8 mouse cellular contexts compared by ENCODE assay signal in the genomic region with DNA sequence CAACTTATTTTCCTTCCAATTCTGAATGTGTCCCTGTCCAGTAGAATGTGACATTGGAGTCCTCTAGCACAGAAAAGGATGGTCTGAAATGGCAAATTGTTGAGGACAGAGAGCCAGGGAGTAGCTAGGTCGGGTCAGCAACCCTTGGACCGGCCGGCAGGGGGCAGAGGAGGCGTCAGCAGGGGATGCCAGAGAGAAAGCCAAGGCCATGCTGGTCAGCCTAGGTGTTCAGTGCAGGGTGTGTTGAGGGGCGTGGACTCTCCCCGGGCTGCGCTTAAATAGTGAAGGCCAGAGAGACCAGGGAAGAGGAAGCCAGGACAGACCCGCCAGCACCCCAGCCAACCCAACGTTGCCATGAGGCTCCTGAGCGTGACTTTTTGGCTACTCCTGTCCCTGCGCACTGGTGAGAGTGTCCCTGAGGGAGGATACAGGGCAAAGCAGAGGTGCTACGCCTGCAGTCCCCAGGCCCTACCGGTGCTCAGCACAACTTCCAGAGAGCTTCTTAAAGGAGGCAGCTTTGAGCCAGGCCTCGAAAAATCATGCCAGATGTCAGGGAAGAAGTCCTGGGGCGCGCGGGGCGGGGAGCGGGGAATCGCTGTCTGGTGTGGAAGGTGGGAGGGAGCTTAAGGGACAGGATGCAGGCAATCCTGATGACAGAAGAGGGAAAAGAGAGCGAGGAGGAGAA. TPM values are rescaled to one million over a fixed set of nuclear protein-coding genes. Genes with fewer than 3 reads are reported as not detected.
A peak's percentile ranks its signal among the peaks of the same experiment; 100 is the strongest.
DNase-seq lines count a peak whose midpoint lies in the region; ATAC-seq and TF ChIP-seq lines count a peak whose summit lies in the region.

A gene (plus strand): TSS at position 238 of the 685 bp plus-strand sequence.

- ATAC-seq in cerebellum, adult (ENCODE audit: insufficient number of reproducible peaks, low FRiP score, low TSS enrichment), result peak; percentile 41; the same call in 1 of the 2 replicates
- peak; percentile 40; the same call in 1 of the 2 replicates for ATAC-seq in forebrain, postnatal 0 days
- ATAC-seq in hindbrain, embryonic 14.5 days (ENCODE audit: low FRiP score), result peak; percentile 52; the same call in 1 of the 2 replicates
- ATAC-seq in liver, embryonic 11.5 days (replicated peaks; ENCODE audit: low FRiP score), result peak; percentile 79

- H3K27ac ChIP-seq in layer of hippocampus, adult 2 months, result peak within 1 kb of the TSS; percentile 63; the same call in 1 of the 2 replicates
- H3K27ac ChIP-seq in forebrain, postnatal 0 days (ENCODE audit: low read depth, low read length), result no peak within 1 kb of the TSS
- H3K27ac ChIP-seq in hindbrain, embryonic 14.5 days, result no peak within 1 kb of the TSS
- no peak within 1 kb of the TSS for H3K27ac ChIP-seq in liver, embryonic 11.5 days (ENCODE audit: low read depth, low read length)

- 40% methylated on average over 19 of the region's 21 CpGs for WGBS in forebrain, postnatal 0 days
- 29% methylated on average over 21 of the region's 21 CpGs for WGBS in hindbrain, embryonic 14.5 days
- 29% methylated on average over 21 of the region's 21 CpGs for WGBS in liver, embryonic 11.5 days

- no peak within 1 kb of the TSS for H3K9ac ChIP-seq in forebrain, postnatal 0 days
- no peak within 1 kb of the TSS for H3K9ac ChIP-seq in hindbrain, embryonic 14.5 days
- H3K9ac ChIP-seq in liver, embryonic 11.5 days (ENCODE audit: low read depth, low read length), result no peak within 1 kb of the TSS

- no peaks in the 10 kb centered on the region for H3K27me3 ChIP-seq in forebrain, postnatal 0 days (ENCODE audit: insufficient read depth, low read length)
- no peaks in the 10 kb centered on the region for H3K27me3 ChIP-seq in hindbrain, embryonic 14.5 days (ENCODE audit: control insufficient read depth, insufficient read depth, low read length)
- no peaks in the 10 kb centered on the region for H3K27me3 ChIP-seq in liver, embryonic 11.5 days (replicated peaks; ENCODE audit: control insufficient read depth, insufficient read depth, low read length)

- DNase-seq in layer of hippocampus, adult 2 months (ENCODE audit: low spot score in 2 of 2), result peak in 1 of 2 experiments; percentile 65
- no peak for DNase-seq in layer of hippocampus, adult 9-10 months (ENCODE audit: low spot score)
- DNase-seq in forebrain, postnatal 0 days, result peak; percentile 33
- peak; percentile 49 for DNase-seq in hindbrain, embryonic 14.5 days (ENCODE audit: low spot score)
- peak; percentile 74 for DNase-seq in liver, embryonic 11.5 days (ENCODE audit: low spot score)
- peak; percentile 81 for DNase-seq in neural tube, embryonic 10.5 days (ENCODE audit: extremely low spot score, low spot score)
- DNase-seq in thymus, postnatal 0 days (ENCODE audit: low spot score), result peak; percentile 35

- H3K4me1 ChIP-seq in forebrain, postnatal 0 days (ENCODE audit: insufficient read depth), result no peaks in the 10 kb centered on the region; the same call in 1 of the 2 replicates
- H3K4me1 ChIP-seq in hindbrain, embryonic 14.5 days (replicated peaks; ENCODE audit: control insufficient read depth, insufficient read depth, low read length), result no peaks in the 10 kb centered on the region
- H3K4me1 ChIP-seq in liver, embryonic 11.5 days (replicated peaks; ENCODE audit: control insufficient read depth, insufficient read depth, low read length), result peaks cover 8% of the 10 kb centered on the region; the same call in 1 of the 2 replicates

- TF ChIP-seq CTCF in layer of hippocampus, adult 2 months (conservative IDR thresholded peaks at IDR 0.05), result peak; percentile 84
- TF ChIP-seq CTCF in forebrain, postnatal 0 days (IDR thresholded peaks at IDR 0.05; ENCODE audit: low read depth), result peak; percentile 78

- H3K4me3 ChIP-seq in layer of hippocampus, adult 2 months, result no peak within 1 kb of the TSS
- H3K4me3 ChIP-seq in forebrain, postnatal 0 days (ENCODE audit: low read depth, low read length), result no peak within 1 kb of the TSS
- H3K4me3 ChIP-seq in hindbrain, embryonic 14.5 days (replicated peaks; ENCODE audit: low read length), result no peak within 1 kb of the TSS
- H3K4me3 ChIP-seq in liver, embryonic 11.5 days (ENCODE audit: low read depth, low read length), result no peak within 1 kb of the TSS

- H3K4me2 ChIP-seq in forebrain, postnatal 0 days (ENCODE audit: low read depth), result no peak within 1 kb of the TSS
- no peak within 1 kb of the TSS for H3K4me2 ChIP-seq in hindbrain, embryonic 14.5 days (replicated peaks)
- H3K4me2 ChIP-seq in liver, embryonic 11.5 days, result peak within 1 kb of the TSS; percentile 16; the same call in 1 of the 2 replicates

- H3K9me3 ChIP-seq in forebrain, postnatal 0 days (ENCODE audit: low read length), result no peaks in the 10 kb centered on the region
- no peaks in the 10 kb centered on the region for H3K9me3 ChIP-seq in hindbrain, embryonic 14.5 days (ENCODE audit: control insufficient read depth, low read length)
- no peaks in the 10 kb centered on the region for H3K9me3 ChIP-seq in liver, embryonic 11.5 days (ENCODE audit: control insufficient read depth, low read length)

- H3K36me3 ChIP-seq in forebrain, postnatal 0 days (ENCODE audit: insufficient read depth), result peaks cover 13% of the 10 kb centered on the region
- H3K36me3 ChIP-seq in hindbrain, embryonic 14.5 days (replicated peaks; ENCODE audit: control insufficient read depth, insufficient read depth), result 0 out of 2 replicates have a peak, but pooled peaks cover 15% of the 10 kb centered on the region
- H3K36me3 ChIP-seq in liver, embryonic 11.5 days (ENCODE audit: control insufficient read depth, insufficient read depth, low read length), result no peaks in the 10 kb centered on the region

RNA-seq across cellular contexts. Expression of the gene that starts here (rescaled TPM):
- total RNA-seq in layer of hippocampus, adult 2 months (2021), result under 1 TPM; 0.20 to 0.29 TPM
- total RNA-seq in forebrain, postnatal 0 days (2014; rRNA removed), result 0.54 and 0.67 TPM in 2 replicates
- 0.23 and 0.36 TPM in 2 replicates for polyA plus RNA-seq in forebrain, postnatal 0 days (2015; fragmentation: Nextera tagmentation; extraction: Ambion mirVana)
- polyA plus RNA-seq in hindbrain, embryonic 14.5 days (2014; fragmentation: Nextera tagmentation; extraction: Ambion mirVana), result 0.17 and 0.22 TPM in 2 replicates
- polyA plus RNA-seq in liver, embryonic 11.5 days (2014; fragmentation: Nextera tagmentation; extraction: Ambion mirVana), result 0.33 and 0.35 TPM in 2 replicates
- 0.10 and 0.13 TPM in 2 replicates for polyA plus RNA-seq in thymus, postnatal 0 days (2015; fragmentation: Nextera tagmentation; extraction: Ambion mirVana)

Comparison
In these comparisons a context has a peak if more than half of its experiments do, and no peak if none do; other contexts are left out.
1. Peak in DNase-seq and ATAC-seq in forebrain, postnatal 0 days; RNA of the gene not detected or under 1 TPM.
2. Peak in DNase-seq and ATAC-seq in hindbrain, embryonic 14.5 days; RNA of the gene not detected or under 1 TPM.
3. Peak in DNase-seq, ATAC-seq and H3K4me2 ChIP-seq in liver, embryonic 11.5 days; RNA of the gene not detected or under 1 TPM.
4. Peak in DNase-seq in thymus, postnatal 0 days; RNA of the gene not detected or under 1 TPM.